Mouse (Mus musculus): ENCODE results near the gene Dnajc6.

Dnajc6 gene

GRCm38 (mm10) chr4:101496534-101497237, at the start of gene Dnajc6:
Gene Dnajc6 (plus strand): TSS chr4:101496648.
- peak; percentile 60 for DNase-seq

- no peak for DNase-seq
Measured at GRCm38 (mm10) chr4:101448701-101449100, 47.7 kb upstream of the Dnajc6 start.

GRCm38 (mm10) chr4:101449344-101449743, 47.1 kb upstream of the Dnajc6 start:
- DNase-seq, result no peak

GRCm38 (mm10) chr4:101450150-101450780, 46.2 kb upstream of the Dnajc6 start:
- no peak for DNase-seq

- no peak for DNase-seq
Measured at GRCm38 (mm10) chr4:101451089-101451488, 45.4 kb upstream of the Dnajc6 start.

- no peak for DNase-seq
Measured at GRCm38 (mm10) chr4:101452829-101453228, 43.6 kb upstream of the Dnajc6 start.

- no peak for DNase-seq
Measured at GRCm38 (mm10) chr4:101457176-101457575, 39.3 kb upstream of the Dnajc6 start.

GRCm38 (mm10) chr4:101458341-101458740, 38.1 kb upstream of the Dnajc6 start:
- peak; percentile 46 for DNase-seq

- DNase-seq, result no peak
Measured at GRCm38 (mm10) chr4:101459358-101459757, 37.1 kb upstream of the Dnajc6 start.

GRCm38 (mm10) chr4:101460114-101460513, 36.3 kb upstream of the Dnajc6 start:
- no peak for DNase-seq

GRCm38 (mm10) chr4:101462065-101462464, 34.4 kb upstream of the Dnajc6 start:
- DNase-seq, result no peak

- DNase-seq, result no peak
Measured at GRCm38 (mm10) chr4:101466264-101466663, 30.2 kb upstream of the Dnajc6 start.

- no peak for DNase-seq
Measured at GRCm38 (mm10) chr4:101469242-101469641, 27.2 kb upstream of the Dnajc6 start.

GRCm38 (mm10) chr4:101470543-101470942, 25.9 kb upstream of the Dnajc6 start:
- DNase-seq, result peak; percentile 26

GRCm38 (mm10) chr4:101472767-101473166, 23.7 kb upstream of the Dnajc6 start:
- no peak for DNase-seq

GRCm38 (mm10) chr4:101490320-101490917, 6.0 kb upstream of the Dnajc6 start:
- no peak for DNase-seq

GRCm38 (mm10) chr4:101491704-101492103, 4.7 kb upstream of the Dnajc6 start:
- no peak for DNase-seq

- DNase-seq, result no peak
Measured at GRCm38 (mm10) chr4:101493611-101494197, 2.7 kb upstream of the Dnajc6 start.

- DNase-seq, result no peak
Measured at GRCm38 (mm10) chr4:101496188-101496533, 287 bp upstream of the Dnajc6 start.

- DNase-seq, result no peak
Measured at GRCm38 (mm10) chr4:101497336-101497735, 888 bp downstream of the Dnajc6 start.

GRCm38 (mm10) chr4:101504470-101505007, 8.1 kb downstream of the Dnajc6 start:
- no peak for DNase-seq

- DNase-seq, result no peak
Measured at GRCm38 (mm10) chr4:101505966-101506365, 9.5 kb downstream of the Dnajc6 start.

GRCm38 (mm10) chr4:101506372-101506771, 9.9 kb downstream of the Dnajc6 start:
- DNase-seq, result no peak
